Mouse (Mus musculus) thymus, adult 2 months (tissue): Measurements from ENCODE around the gene Fam172a. TPM values are rescaled to one million over a fixed set of nuclear protein-coding genes. Genes with fewer than 3 reads are reported as not detected.

Experiments
- DNase-seq: peaks from one replicate; pipeline ENCODE4 v3.0.0; 2021
- H3K27ac ChIP-seq: fragments of 200-500 bp; 2 replicates; pipeline ENCODE4 v1.5.1; 2012; ENCODE audit warnings: low read length, control low read depth; ENCODE audit not compliant: control insufficient read depth, insufficient read depth
- H3K27me3 ChIP-seq: fragments of 200-500 bp; 2 replicates; pipeline ENCODE4 v1.6.1; 2012; ENCODE audit warnings: mild to moderate bottlenecking, low read length, moderate library complexity, mixed read lengths; ENCODE audit not compliant: control insufficient read depth, insufficient read depth
- H3K36me3 ChIP-seq: fragments of 200-500 bp; 2 replicates; pipeline ENCODE4 v1.6.1; 2012; ENCODE audit warnings: mild to moderate bottlenecking, low read length, moderate library complexity; ENCODE audit not compliant: control insufficient read depth, insufficient read depth
- H3K4me1 ChIP-seq: fragments of 200-500 bp; replicated peaks from 2 replicates; pipeline ENCODE4 v1.6.1; 2012; ENCODE audit warnings: low read length; ENCODE audit not compliant: control insufficient read depth, insufficient read depth
- H3K4me3 ChIP-seq: fragments of 200-500 bp; 2 replicates; pipeline ENCODE4 v1.5.1; 2012; ENCODE audit warnings: mild to moderate bottlenecking, low read length, control low read depth, moderate library complexity; ENCODE audit not compliant: control insufficient read depth, insufficient read depth
- CTCF ChIP-seq: fragments of 200-500 bp; IDR thresholded peaks from 2 replicates; pipeline ENCODE4 v1.5.1; 2012; ENCODE audit warnings: mild to moderate bottlenecking, control low read depth, low read length, moderate library complexity, borderline replicate concordance; ENCODE audit not compliant: control insufficient read depth, poor library complexity, insufficient read depth; ENCODE audit errors: extremely low read depth
- POLR2A ChIP-seq: fragments of 200-500 bp; IDR thresholded peaks from 2 replicates; pipeline ENCODE4 v1.6.1; 2012; ENCODE audit warnings: mild to moderate bottlenecking, low read length, control low read depth, moderate library complexity; ENCODE audit not compliant: control insufficient read depth, poor library complexity, insufficient read depth; ENCODE audit errors: extremely low read depth
- WGBS: fragments of 180-500 bp; shearing (Covaris S2); methylation state at CpG from one replicate; pipeline ENCODE4 v1.1.7; 2018; 5-methylcytosine and 5-hydroxymethylcytosine counted together
- polyA plus RNA-seq: library from polyadenylated mRNA; depleted of rRNA; stranded (reverse); fragments of >200 nt; gene quantifications from 2 replicates; pipeline ENCODE4 v1.2.3, GENCODE M21; 2012

The Fam172a gene
- polyA plus RNA-seq, 1 experiment: 22.7 TPM

GRCm38 (mm10) chr13:78210029-78210747, 508.4 kb downstream of the Fam172a start:
- H3K4me3 ChIP-seq: no peak overlapping the region
- peaks cover 8% of the 10 kb centered on the region; the same call in 1 of the 2 replicates for H3K27me3 ChIP-seq
- WGBS: 5% methylated on average over 38 of the region's 38 CpGs
- H3K27ac ChIP-seq: no peak overlapping the region
- no peak for DNase-seq
- H3K4me1 ChIP-seq: no peaks in the 10 kb centered on the region
- no peak for TF ChIP-seq CTCF
- no peak for TF ChIP-seq POLR2A
- H3K36me3 ChIP-seq: no peaks in the 10 kb centered on the region

DNA sequence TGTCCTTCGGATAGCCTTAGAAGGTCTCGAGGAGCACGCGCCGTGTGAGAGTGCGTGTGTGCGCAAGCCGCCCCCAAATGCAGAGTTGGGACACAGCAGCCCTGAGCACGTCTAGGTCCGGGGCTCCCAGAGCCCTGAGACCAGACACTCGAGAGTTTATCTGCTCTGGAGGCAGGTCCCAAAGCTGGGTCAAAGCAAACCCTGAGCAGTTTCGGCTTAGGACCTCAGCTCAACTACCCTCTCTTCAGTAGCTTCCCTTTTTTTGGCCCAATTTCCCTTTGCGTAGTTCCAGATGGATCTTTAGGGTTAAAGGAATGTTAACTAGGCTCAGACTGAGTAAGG, 508.9 kb downstream of the Fam172a start:
- DNase-seq: no peak
- TF ChIP-seq CTCF (no peak), POLR2A (no peak)
- H3K4me3 ChIP-seq: no peak overlapping the region
- H3K27ac ChIP-seq: no peak overlapping the region
- 16% methylated on average over 13 of the region's 13 CpGs for WGBS
- no peaks in the 10 kb centered on the region for H3K36me3 ChIP-seq
- peaks cover 8% of the 10 kb centered on the region; the same call in 1 of the 2 replicates for H3K27me3 ChIP-seq
- no peaks in the 10 kb centered on the region for H3K4me1 ChIP-seq

GRCm38 (mm10) chr13:78211231-78212010, 509.6 kb downstream of the Fam172a start:
- WGBS: 19% methylated on average over 14 of the region's 14 CpGs
- TF ChIP-seq CTCF: no peak
- no peak for TF ChIP-seq POLR2A
- DNase-seq: no peak
- peaks cover 8% of the 10 kb centered on the region; the same call in 1 of the 2 replicates for H3K27me3 ChIP-seq
- no peak overlapping the region for H3K27ac ChIP-seq
- H3K36me3 ChIP-seq: no peaks in the 10 kb centered on the region
- no peaks in the 10 kb centered on the region for H3K4me1 ChIP-seq
- H3K4me3 ChIP-seq: no peak overlapping the region

- Histone ChIP-seq H3K4me3 (no peak overlapping the region), H3K36me3 (no peaks in the 10 kb centered on the region), H3K4me1 (no peaks in the 10 kb centered on the region), H3K27me3 (peaks cover 8% of the 10 kb centered on the region; the same call in 1 of the 2 replicates), H3K27ac (no peak overlapping the region)
- TF ChIP-seq CTCF: no peak
- no peak for TF ChIP-seq POLR2A
- no peak for DNase-seq
- WGBS: 27% methylated on average over 15 of the region's 15 CpGs
Measured at GRCm38 (mm10) chr13:78212111-78212510, 510.3 kb downstream of the Fam172a start.

DNA sequence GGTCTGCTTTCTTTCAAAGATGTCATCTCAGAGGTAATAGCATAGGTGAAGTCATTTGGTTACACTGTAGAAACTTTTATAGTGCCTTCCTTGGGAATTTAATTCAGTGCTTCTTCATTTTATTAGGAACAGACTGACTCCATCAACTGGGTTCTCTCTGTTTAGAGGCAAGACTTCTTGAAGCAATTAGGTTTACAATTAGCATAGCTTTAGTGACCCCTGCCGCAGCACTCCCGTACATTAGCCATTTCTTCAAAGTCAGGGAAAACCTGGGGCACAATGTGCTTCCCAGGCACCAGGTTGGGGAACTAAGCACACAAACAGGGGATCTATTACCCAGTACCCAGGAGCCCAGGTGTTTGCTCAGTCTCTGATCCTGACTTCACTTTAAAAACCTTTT, 511.3 kb downstream of the Fam172a start:
- DNase-seq: no peak
- WGBS: 59% methylated on average over 2 of the region's 2 CpGs

GRCm38 (mm10) chr13:78215223-78215622, 513.4 kb downstream of the Fam172a start:
- Histone ChIP-seq H3K27me3 (peaks cover 4% of the 10 kb centered on the region; the same call in 1 of the 2 replicates), H3K4me3 (no peak overlapping the region), H3K27ac (no peak overlapping the region), H3K4me1 (no peaks in the 10 kb centered on the region), H3K36me3 (no peaks in the 10 kb centered on the region)
- TF ChIP-seq CTCF: no peak
- TF ChIP-seq POLR2A: no peak
- 75% methylated on average over 2 of the region's 2 CpGs for WGBS
- no peak for DNase-seq

More for the DNA sequence above, 511.3 kb downstream of the Fam172a start:
- H3K27ac ChIP-seq: no peak overlapping the region
- TF ChIP-seq CTCF: no peak
- TF ChIP-seq POLR2A: no peak
- peaks cover 8% of the 10 kb centered on the region; the same call in 1 of the 2 replicates for H3K27me3 ChIP-seq
- H3K36me3 ChIP-seq: no peaks in the 10 kb centered on the region
- H3K4me3 ChIP-seq: no peak overlapping the region
- H3K4me1 ChIP-seq: no peaks in the 10 kb centered on the region
